Mouse (Mus musculus) brain, embryonic 14.5 days (tissue): Measurements from ENCODE around the gene Pla2g2f. TPM values are rescaled to one million over a fixed set of nuclear protein-coding genes. Genes with fewer than 3 reads are reported as not detected.

Experiments
- DNase-seq: peaks from one replicate; pipeline ENCODE4 v3.0.0-alpha.2; 2011; ENCODE audit warnings: low read depth
- CTCF ChIP-seq: fragments of 200-500 bp; IDR thresholded peaks from 2 replicates; pipeline ENCODE4 v1.5.1; 2012; ENCODE audit warnings: inconsistent platforms, mild to moderate bottlenecking, moderate library complexity, borderline replicate concordance; ENCODE audit not compliant: insufficient read depth, insufficient read length; ENCODE audit errors: extremely low read depth
- POLR2A ChIP-seq: fragments of 200-500 bp; IDR thresholded peaks from 2 replicates; pipeline ENCODE4 v1.6.1; 2012; ENCODE audit warnings: mild to moderate bottlenecking, inconsistent platforms, borderline replicate concordance; ENCODE audit not compliant: poor library complexity, insufficient read depth, insufficient read length, severe bottlenecking; ENCODE audit errors: extremely low read depth
- polyA plus RNA-seq: library from polyadenylated mRNA; depleted of rRNA; stranded (reverse); fragments of >200 nt; gene quantifications from 2 replicates; pipeline ENCODE4 v1.2.3, GENCODE M21; 2012

The Pla2g2f gene
- polyA plus RNA-seq, 1 experiment = 0.16 TPM

GRCm38 (mm10) chr4:138755983-138756382, 1.4 kb downstream of the Pla2g2f start:
- DNase-seq = peak; percentile 4
- TF ChIP-seq POLR2A = no peak
- no peak for TF ChIP-seq CTCF

GRCm38 (mm10) chr4:138755439-138755838, 2.0 kb downstream of the Pla2g2f start:
- no peak for TF ChIP-seq POLR2A
- TF ChIP-seq CTCF = no peak
- peak; percentile 9 for DNase-seq

- no peak for DNase-seq
- TF ChIP-seq POLR2A (no peak), CTCF (no peak)
These were observed 3.0 kb downstream of the Pla2g2f start for GRCm38 (mm10) chr4:138754432-138754831.

- no peak for DNase-seq
- TF ChIP-seq CTCF = no peak
These were observed 3.8 kb downstream of the Pla2g2f start for GRCm38 (mm10) chr4:138753608-138754007.

GRCm38 (mm10) chr4:138752603-138753002, 4.8 kb downstream of the Pla2g2f start:
- no peak for TF ChIP-seq POLR2A
- no peak for TF ChIP-seq CTCF
- no peak for DNase-seq

GRCm38 (mm10) chr4:138748369-138749072, 8.9 kb downstream of the Pla2g2f start:
- TF ChIP-seq CTCF (peak; percentile 68; the same call in 1 of the 2 replicates), POLR2A (no peak)
- DNase-seq = peak; percentile 68

GRCm38 (mm10) chr4:138747851-138748250, 9.6 kb downstream of the Pla2g2f start:
- peak; percentile 70 for DNase-seq
- TF ChIP-seq CTCF = no peak
- no peak for TF ChIP-seq POLR2A

- TF ChIP-seq POLR2A (no peak), CTCF (no peak)
- DNase-seq = no peak
These were observed 10.6 kb downstream of the Pla2g2f start for GRCm38 (mm10) chr4:138746866-138747265.

GRCm38 (mm10) chr4:138745884-138746283, 11.5 kb downstream of the Pla2g2f start:
- DNase-seq = peak; percentile 9
- no peak for TF ChIP-seq POLR2A

GRCm38 (mm10) chr4:138739136-138739851, 18.1 kb downstream of the Pla2g2f start:
- peak; percentile 36 for DNase-seq
- no peak for TF ChIP-seq CTCF
- TF ChIP-seq POLR2A = no peak

GRCm38 (mm10) chr4:138737031-138737430, 20.4 kb downstream of the Pla2g2f start, which contains the start of gene Ubxn10:
Gene Ubxn10, minus strand, starts transcription at chr4:138737167.
- no peak for TF ChIP-seq CTCF
- no peak for TF ChIP-seq POLR2A

GRCm38 (mm10) chr4:138734863-138735262, 22.6 kb downstream of the Pla2g2f start:
- TF ChIP-seq CTCF (no peak), POLR2A (no peak)
- DNase-seq = no peak

More at GRCm38 (mm10) chr4:138737031-138737430, 20.4 kb downstream of the Pla2g2f start, which contains the start of gene Ubxn10:
- DNase-seq = no peak

- DNase-seq = no peak
- TF ChIP-seq POLR2A = no peak
- TF ChIP-seq CTCF = no peak
These were observed 23.3 kb downstream of the Pla2g2f start for GRCm38 (mm10) chr4:138734105-138734504.
